Mouse (Mus musculus) liver, adult 2 months (tissue): ENCODE measurements around the gene Wnt6. TPM values are rescaled to one million over a fixed set of nuclear protein-coding genes. Genes with fewer than 3 reads are reported as not detected.

Source experiments
- DNase-seq: peaks from one replicate; pipeline ENCODE4 v3.0.0-alpha.2; 2011; ENCODE audit warnings: low read depth, low spot score; ENCODE audit errors: extremely low read depth
- H3K27ac ChIP-seq: fragments of 200-500 bp; replicated peaks from 2 replicates; pipeline ENCODE4 v1.5.1; 2012; ENCODE audit warnings: low read depth, mild to moderate bottlenecking, control low read depth, inconsistent platforms, low read length; ENCODE audit not compliant: insufficient read depth
- H3K27me3 ChIP-seq: fragments of 200-500 bp; 2 replicates; pipeline ENCODE4 v1.6.1; 2012; ENCODE audit warnings: mild to moderate bottlenecking, moderate library complexity, low read length, inconsistent platforms; ENCODE audit not compliant: control insufficient read depth, insufficient read depth
- H3K36me3 ChIP-seq: fragments of 200-500 bp; 2 replicates; pipeline ENCODE4 v1.6.1; 2012; ENCODE audit warnings: low read length, inconsistent platforms; ENCODE audit not compliant: control insufficient read depth, insufficient read depth
- H3K4me1 ChIP-seq: fragments of 200-500 bp; 2 replicates; pipeline ENCODE4 v1.6.1; 2011; ENCODE audit warnings: low read length; ENCODE audit not compliant: control insufficient read depth, insufficient read depth
- H3K4me3 ChIP-seq: fragments of 200-500 bp; 2 replicates; pipeline ENCODE4 v1.5.1; 2011; ENCODE audit warnings: low read depth, mild to moderate bottlenecking, control low read depth, low read length, moderate library complexity; ENCODE audit not compliant: insufficient read depth
- H3K79me2 ChIP-seq: fragments of 200-500 bp; 2 replicates; pipeline ENCODE4 v1.6.1; 2012; ENCODE audit warnings: inconsistent platforms, mild to moderate bottlenecking, low read length, moderate library complexity; ENCODE audit not compliant: control insufficient read depth, insufficient read depth
- H3K9ac ChIP-seq: fragments of 200-500 bp; 2 replicates; pipeline ENCODE4 v1.6.1; 2012; ENCODE audit warnings: low read depth, mild to moderate bottlenecking, control low read depth, inconsistent platforms, low read length
- CTCF ChIP-seq: fragments of 200-500 bp; IDR thresholded peaks from 2 replicates; pipeline ENCODE4 v1.5.1; 2011; ENCODE audit warnings: low read depth, low read length, control low read depth
- POLR2A ChIP-seq: fragments of 200-500 bp; IDR thresholded peaks from 2 replicates; pipeline ENCODE4 v1.6.1; 2011; ENCODE audit warnings: low read length, control low read depth; ENCODE audit not compliant: insufficient read depth; ENCODE audit errors: extremely low read depth
- WGBS: fragments of 180-500 bp; shearing (Covaris S2); methylation state at CpG from one replicate; pipeline ENCODE4 v1.1.7; 2018; 5-methylcytosine and 5-hydroxymethylcytosine counted together
- polyA plus RNA-seq: library from polyadenylated mRNA; depleted of rRNA; stranded (reverse); fragments of >200 nt; gene quantifications from 2 replicates; pipeline ENCODE4 v1.2.3, GENCODE M21; 2012
- total RNA-seq: library from RNA; depleted of rRNA; stranded (reverse); fragments of >200 nt; gene quantifications from 2 replicates; pipeline ENCODE4 v1.2.3, GENCODE M21; 2014

Gene Wnt6
- total and polyA plus RNA-seq, 2 experiments = 0.28 TPM; not detected in 1

DNA sequence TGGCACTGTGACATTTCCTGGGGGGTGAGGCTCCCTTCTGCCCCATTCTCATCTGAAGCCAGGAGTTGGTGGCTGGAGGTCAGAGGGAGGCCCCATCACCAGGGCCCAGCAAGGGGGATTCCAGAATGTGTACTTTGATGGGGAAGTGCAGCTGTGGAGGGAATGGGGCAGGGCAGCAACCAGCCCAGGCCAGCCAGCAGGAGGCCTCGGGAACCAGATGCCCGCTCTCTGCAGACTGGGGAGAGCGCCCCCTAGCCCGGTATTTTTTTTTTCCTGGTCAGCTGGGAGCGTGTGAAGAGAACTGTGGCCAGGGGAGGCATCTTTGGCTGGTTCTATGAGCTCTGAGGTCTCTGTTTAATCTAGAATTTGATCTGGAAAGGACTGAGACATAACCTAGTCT lies 4.1 kb downstream of the Wnt6 start:
- 24% methylated on average over 5 of the region's 5 CpGs for WGBS
- no peak for DNase-seq
- peaks cover 3% of the 10 kb centered on the region; the same call in 1 of the 2 replicates for H3K4me1 ChIP-seq
- no peak overlapping the region for H3K9ac ChIP-seq
- no peaks in the 10 kb centered on the region for H3K36me3 ChIP-seq
- no peak overlapping the region for H3K4me3 ChIP-seq
- TF ChIP-seq CTCF = peak; percentile 37
- no peak for TF ChIP-seq POLR2A
- no peaks in the 10 kb centered on the region for H3K79me2 ChIP-seq
- H3K27me3 ChIP-seq = peaks cover 15% of the 10 kb centered on the region
- no peak overlapping the region for H3K27ac ChIP-seq

DNA sequence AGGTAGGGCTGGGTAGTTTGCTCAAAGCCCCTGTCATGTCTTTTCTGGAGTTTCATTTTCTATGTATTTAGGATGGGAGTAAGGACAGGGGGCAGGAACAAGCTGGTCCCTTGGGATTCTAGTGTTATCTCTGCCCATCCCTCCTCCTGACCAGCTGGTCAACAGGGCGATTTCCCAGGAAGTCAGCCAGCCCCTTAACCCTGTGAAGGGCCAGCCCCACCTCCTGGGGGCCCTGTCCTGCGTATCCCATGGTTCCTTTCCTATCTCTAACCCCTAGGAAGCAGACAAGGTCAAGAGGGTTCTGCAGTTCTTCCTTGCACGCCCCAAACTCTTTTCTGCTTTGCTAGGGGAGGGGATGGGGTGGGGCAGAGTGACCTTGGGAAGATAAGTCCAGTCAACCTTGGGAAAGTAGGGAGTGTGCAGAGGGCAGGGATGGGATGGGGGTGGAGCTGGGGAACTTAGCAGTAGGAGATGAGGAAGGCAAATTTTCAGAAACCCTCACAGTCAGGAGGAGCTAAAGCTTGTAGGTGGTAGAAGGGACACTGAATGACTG lies 7.3 kb downstream of the Wnt6 start:
- H3K36me3 ChIP-seq = no peaks in the 10 kb centered on the region
- H3K79me2 ChIP-seq = no peaks in the 10 kb centered on the region
- H3K27ac ChIP-seq = no peak overlapping the region
- peaks cover 5% of the 10 kb centered on the region for H3K27me3 ChIP-seq
- no peak for DNase-seq
- no peak for TF ChIP-seq CTCF
- TF ChIP-seq POLR2A = no peak
- 45% methylated on average over 3 of the region's 3 CpGs for WGBS
- H3K9ac ChIP-seq = no peak overlapping the region
- H3K4me1 ChIP-seq = peaks cover under 1% of the 10 kb centered on the region; the same call in 1 of the 2 replicates
- H3K4me3 ChIP-seq = no peak overlapping the region

DNA sequence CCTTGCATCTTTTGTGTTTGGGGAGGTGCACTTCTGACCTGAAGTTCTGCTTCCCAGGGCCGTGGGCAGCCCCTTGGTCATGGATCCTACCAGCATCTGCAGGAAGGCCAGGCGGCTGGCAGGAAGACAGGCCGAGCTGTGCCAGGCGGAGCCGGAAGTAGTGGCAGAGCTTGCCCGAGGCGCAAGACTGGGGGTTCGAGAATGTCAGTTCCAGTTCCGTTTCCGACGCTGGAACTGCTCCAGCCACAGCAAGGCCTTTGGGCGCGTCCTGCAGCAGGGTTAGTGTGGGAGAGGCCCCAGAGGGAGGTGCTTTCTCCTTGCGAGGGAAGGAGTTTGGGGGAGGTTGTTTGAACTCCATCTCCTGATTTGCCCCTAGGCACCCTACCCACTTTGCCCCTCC lies 10.4 kb downstream of the Wnt6 start:
- no peak for DNase-seq
- TF ChIP-seq POLR2A = no peak
- TF ChIP-seq CTCF = no peak
- Histone ChIP-seq H3K36me3 (no peaks in the 10 kb centered on the region), H3K27me3 (peaks cover 9% of the 10 kb centered on the region), H3K27ac (no peak overlapping the region), H3K4me3 (no peak overlapping the region), H3K4me1 (peaks cover 4% of the 10 kb centered on the region; the same call in 1 of the 2 replicates), H3K9ac (no peak overlapping the region), H3K79me2 (no peaks in the 10 kb centered on the region)
- 35% methylated on average over 14 of the region's 14 CpGs for whole genome bisulfite sequencing

DNA sequence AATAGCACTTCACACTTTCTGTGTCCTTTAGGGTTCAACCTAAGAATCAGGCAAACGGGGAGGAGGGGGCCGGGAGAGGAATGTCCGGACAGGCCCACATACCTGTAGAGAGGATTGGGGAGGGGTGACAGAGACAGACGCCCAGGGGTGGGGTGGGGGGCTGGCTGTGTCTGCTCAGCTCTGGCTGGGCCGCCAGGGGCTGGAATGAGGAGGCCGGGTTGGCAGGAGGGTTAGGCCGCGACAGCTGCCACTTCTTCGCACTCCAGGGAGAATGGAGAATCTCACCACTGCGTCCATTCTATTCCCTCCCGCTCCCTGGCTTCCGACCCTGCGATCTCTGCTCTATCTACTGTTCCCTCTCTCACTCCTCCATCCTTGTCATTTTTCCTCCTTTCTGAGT lies 11.9 kb downstream of the Wnt6 start:
- H3K4me1 ChIP-seq = peaks cover 4% of the 10 kb centered on the region; the same call in 1 of the 2 replicates
- no peak for DNase-seq
- no peak overlapping the region for H3K27ac ChIP-seq
- 12% methylated on average over 13 of the region's 13 CpGs for WGBS
- no peak overlapping the region for H3K4me3 ChIP-seq
- H3K9ac ChIP-seq = no peak overlapping the region
- H3K79me2 ChIP-seq = no peaks in the 10 kb centered on the region
- TF ChIP-seq POLR2A (no peak), CTCF (no peak)
- no peaks in the 10 kb centered on the region for H3K36me3 ChIP-seq
- peaks cover 11% of the 10 kb centered on the region for H3K27me3 ChIP-seq

DNA sequence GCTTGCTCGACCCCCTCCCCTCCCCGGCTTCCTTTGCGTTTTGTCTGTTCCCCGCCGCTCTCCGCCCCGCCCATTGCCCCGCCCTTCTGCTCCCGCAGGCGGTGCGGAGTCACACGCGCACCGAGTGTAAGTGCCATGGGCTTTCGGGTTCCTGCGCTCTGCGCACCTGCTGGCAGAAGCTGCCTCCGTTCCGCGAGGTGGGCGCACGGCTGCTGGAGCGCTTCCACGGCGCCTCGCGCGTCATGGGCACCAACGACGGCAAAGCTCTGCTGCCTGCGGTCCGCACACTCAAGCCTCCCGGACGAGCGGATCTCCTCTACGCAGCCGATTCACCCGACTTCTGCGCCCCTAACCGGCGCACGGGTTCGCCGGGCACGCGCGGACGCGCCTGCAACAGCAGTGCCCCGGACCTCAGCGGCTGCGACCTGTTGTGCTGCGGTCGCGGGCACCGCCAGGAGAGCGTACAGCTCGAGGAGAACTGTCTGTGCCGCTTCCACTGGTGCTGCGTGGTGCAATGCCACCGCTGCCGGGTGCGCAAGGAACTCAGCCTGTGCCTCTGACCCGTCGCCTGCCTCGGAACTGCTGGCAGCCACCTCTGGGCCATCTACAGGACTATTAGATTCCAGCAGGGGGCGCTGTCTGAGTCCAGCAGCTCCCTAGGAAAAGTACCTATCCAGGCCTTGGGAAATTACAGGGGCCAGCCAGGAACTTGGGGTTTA lies 12.5 kb downstream of the Wnt6 start:
- Histone ChIP-seq H3K4me1 (peaks cover 4% of the 10 kb centered on the region; the same call in 1 of the 2 replicates), H3K27me3 (peaks cover 14% of the 10 kb centered on the region), H3K79me2 (no peaks in the 10 kb centered on the region), H3K36me3 (no peaks in the 10 kb centered on the region), H3K27ac (no peak overlapping the region), H3K4me3 (peak overlapping the region; percentile 55; the same call in 1 of the 2 replicates), H3K9ac (peak overlapping the region; percentile 24)
- TF ChIP-seq POLR2A (no peak), CTCF (peak; percentile 68)
- DNase-seq = peak; percentile 33
- 2% methylated on average over 67 of the region's 67 CpGs for WGBS

DNA sequence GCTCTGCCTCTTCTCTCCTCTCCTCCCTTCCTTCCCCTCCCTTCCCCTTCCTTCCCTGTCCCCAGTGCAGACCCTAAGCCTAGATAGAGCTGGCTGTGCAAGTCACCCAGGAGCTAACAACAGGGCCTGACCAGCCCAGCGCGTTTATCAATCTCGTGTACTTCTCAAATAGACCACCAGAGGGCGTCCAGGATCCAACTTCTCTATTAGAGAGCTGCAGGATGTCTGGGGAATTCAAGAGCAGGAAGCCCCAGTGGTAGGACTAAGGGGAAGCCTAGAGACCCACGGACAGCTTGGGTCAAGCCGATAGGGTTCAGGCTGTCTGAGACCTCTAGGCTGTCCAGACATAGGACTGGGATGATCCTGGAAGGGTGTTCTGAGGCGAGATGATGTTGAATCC lies 16.2 kb downstream of the Wnt6 start:
- peaks cover 31% of the 10 kb centered on the region for H3K27me3 ChIP-seq
- H3K79me2 ChIP-seq = no peaks in the 10 kb centered on the region
- H3K36me3 ChIP-seq = no peaks in the 10 kb centered on the region
- H3K27ac ChIP-seq = no peak overlapping the region
- 9% methylated on average over 7 of the region's 7 CpGs for WGBS
- no peak overlapping the region for H3K4me3 ChIP-seq
- peak; percentile 66 for TF ChIP-seq CTCF
- no peak for TF ChIP-seq POLR2A
- H3K4me1 ChIP-seq = peaks cover 4% of the 10 kb centered on the region; the same call in 1 of the 2 replicates
- peak; percentile 41 for DNase-seq
- H3K9ac ChIP-seq = no peak overlapping the region
